Mouse (Mus musculus) megakaryocyte-erythroid progenitor cell, adult 5-6 weeks (primary cell): ENCODE measurements around the gene Tef. TPM values are rescaled to one million over a fixed set of nuclear protein-coding genes. Genes with fewer than 3 reads are reported as not detected.

ENCODE experiments used
- ATAC-seq: replicated peaks from 2 replicates; pipeline ENCODE4 v1.8.0; 2016; ENCODE audit warnings: mild to moderate bottlenecking, inconsistent platforms; ENCODE audit not compliant: severe bottlenecking, poor library complexity, low FRiP score, low TSS enrichment
- total RNA-seq, 2 experiments: library from RNA; stranded (forward) in 1 of 2; stranded (reverse) in 1 of 2; fragments of 200-1000, 215-1000 nt in 1 of 2; fragments of >200 nt in 1 of 2; fragmentation: Nextera tagmentation in 1 of 2; gene quantifications; 2 replicates each; pipeline ENCODE4 v1.2.3; 2014 to 2017

Gene Tef
- total RNA-seq, 2 experiments from 2014 or later, result 12.7 to 13.2 TPM

GRCm38 (mm10) chr15:81814716-81815370, 12.6 kb downstream of the Tef start:
- ATAC-seq, result no peak

- ATAC-seq, result no peak
Measured at GRCm38 (mm10) chr15:81818404-81818803, 16.2 kb downstream of the Tef start.

- no peak for ATAC-seq
Measured at GRCm38 (mm10) chr15:81822631-81823030, 20.4 kb downstream of the Tef start.

- no peak for ATAC-seq
Measured at GRCm38 (mm10) chr15:81824832-81825231, 22.6 kb downstream of the Tef start.

- ATAC-seq, result no peak
Measured at GRCm38 (mm10) chr15:81828426-81829207, 26.4 kb downstream of the Tef start.

GRCm38 (mm10) chr15:81829208-81829580, 27.0 kb downstream of the Tef start:
- no peak for ATAC-seq

GRCm38 (mm10) chr15:81830530-81830929, 28.3 kb downstream of the Tef start:
- ATAC-seq, result no peak

- ATAC-seq, result peak; percentile 93
Measured at GRCm38 (mm10) chr15:81831136-81831825, 29.1 kb downstream of the Tef start.

GRCm38 (mm10) chr15:81832219-81832618, 30.0 kb downstream of the Tef start:
- ATAC-seq, result no peak

GRCm38 (mm10) chr15:81833481-81833880, 31.3 kb downstream of the Tef start:
- ATAC-seq, result no peak

GRCm38 (mm10) chr15:81834171-81834841, 32.1 kb downstream of the Tef start:
- ATAC-seq, result no peak

- no peak for ATAC-seq
Measured at GRCm38 (mm10) chr15:81835007-81835880, 33.0 kb downstream of the Tef start.

GRCm38 (mm10) chr15:81836124-81836821, 34.1 kb downstream of the Tef start:
- no peak for ATAC-seq

- no peak for ATAC-seq
Measured at GRCm38 (mm10) chr15:81836966-81837920, 35.0 kb downstream of the Tef start.

GRCm38 (mm10) chr15:81838554-81839235, 36.5 kb downstream of the Tef start:
- ATAC-seq, result no peak

GRCm38 (mm10) chr15:81839634-81840033, 37.4 kb downstream of the Tef start:
- peak; percentile 76 for ATAC-seq

GRCm38 (mm10) chr15:81840306-81840705, 38.1 kb downstream of the Tef start:
- 0 out of 2 replicates have a peak, but pooled peaks have one; percentile 3 for ATAC-seq
